Mouse (Mus musculus) cerebellum, adult 18-20 months (tissue): Measurements from ENCODE around the gene Pipox.
A peak's percentile ranks its signal among the peaks of the same experiment; 100 is the strongest.

ENCODE experiments used
- DNase-seq, 2 experiments: peaks; one replicate each; pipeline ENCODE4 v3.0.0; 2021

The Pipox gene

GRCm38 (mm10) chr11:77843906-77844200 is 50.0 kb downstream of the Pipox start:
- no peak for DNase-seq

DNA sequence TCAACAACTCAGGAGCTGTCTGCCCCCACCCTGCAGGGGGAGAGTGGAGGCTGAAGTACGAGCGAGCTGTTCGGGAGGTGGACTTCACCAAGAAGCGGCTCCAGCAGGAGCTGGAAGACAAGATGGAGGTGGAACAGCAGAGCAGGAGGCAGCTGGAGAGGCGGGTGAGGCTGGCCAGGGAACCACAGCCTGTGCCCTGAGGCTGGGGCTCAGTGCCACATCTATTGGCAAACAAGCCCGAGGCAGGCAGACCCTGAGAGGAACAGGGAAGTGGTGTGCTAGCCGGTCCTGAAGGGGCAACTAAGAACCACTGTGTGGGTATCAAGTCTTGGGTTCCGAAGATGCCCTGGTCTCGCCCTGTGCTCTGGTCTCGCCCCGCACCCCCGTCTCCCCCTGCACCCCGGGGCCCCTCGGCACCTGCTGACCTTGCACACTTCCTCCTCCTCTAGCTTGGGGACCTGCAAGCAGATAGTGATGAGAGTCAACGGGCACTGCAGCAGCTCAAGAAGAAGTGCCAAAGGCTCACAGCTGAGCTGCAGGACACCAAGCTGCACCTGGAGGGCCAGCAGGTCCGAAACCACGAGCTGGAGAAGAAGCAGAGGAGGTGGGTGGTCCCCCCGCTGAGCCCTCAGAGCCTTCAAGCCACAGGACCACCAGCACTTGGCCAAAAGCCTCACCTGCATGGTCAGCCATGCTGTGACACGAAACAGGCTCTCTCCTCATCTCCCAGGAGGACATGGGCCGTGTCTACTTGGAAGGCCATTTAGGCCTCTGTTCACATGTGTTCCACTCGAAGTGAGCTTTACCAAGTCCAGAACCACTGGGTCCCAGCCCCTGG is 50.6 kb downstream of the Pipox start:
- no peak for DNase-seq

- peak; percentile 87 to 89 for DNase-seq
Observed at GRCm38 (mm10) chr11:77840523-77841245, 53.2 kb downstream of the Pipox start.

DNA sequence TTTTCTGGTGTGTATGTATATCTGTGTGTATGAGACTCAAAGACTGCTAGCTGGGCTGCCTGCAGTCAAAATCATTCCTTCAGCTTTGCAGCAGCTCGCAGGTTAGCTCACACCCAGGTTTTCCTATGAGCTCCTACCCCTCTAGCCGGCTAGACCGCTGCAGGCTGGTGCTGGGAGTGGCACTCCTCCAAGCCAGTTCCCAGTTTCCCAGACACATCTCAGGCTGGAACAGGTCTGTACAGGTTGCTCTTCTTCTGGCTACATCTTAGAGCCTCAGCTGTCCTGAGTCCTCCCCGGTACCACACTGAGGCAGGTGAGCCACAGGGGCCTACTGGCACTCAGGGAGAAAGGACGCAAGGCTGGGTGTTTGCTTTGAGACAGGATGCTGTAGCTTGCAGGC is 56.0 kb downstream of the Pipox start:
- DNase-seq = no peak

GRCm38 (mm10) chr11:77836751-77837150 is 57.1 kb downstream of the Pipox start:
- no peak for DNase-seq

DNA sequence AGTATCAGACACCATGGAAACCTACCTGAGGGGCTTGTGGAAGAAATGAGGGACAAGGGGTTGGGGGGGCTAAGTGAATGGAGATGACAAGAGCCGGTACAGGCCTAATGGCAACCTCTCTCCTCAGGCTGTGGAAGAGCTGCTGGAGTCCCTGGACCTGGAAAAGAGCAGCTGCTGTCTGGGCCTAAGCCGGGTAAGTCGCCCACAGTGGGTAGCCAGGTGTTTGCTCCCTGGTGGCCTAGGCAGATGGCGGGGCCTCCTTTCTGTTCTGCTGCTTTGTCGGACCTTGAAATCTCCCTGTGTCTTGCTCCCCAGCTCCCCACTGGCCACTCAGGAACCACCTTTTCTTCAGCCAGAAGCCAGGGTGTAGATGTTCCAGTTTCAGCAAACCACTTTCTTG is 57.6 kb downstream of the Pipox start:
- DNase-seq = no peak

DNA sequence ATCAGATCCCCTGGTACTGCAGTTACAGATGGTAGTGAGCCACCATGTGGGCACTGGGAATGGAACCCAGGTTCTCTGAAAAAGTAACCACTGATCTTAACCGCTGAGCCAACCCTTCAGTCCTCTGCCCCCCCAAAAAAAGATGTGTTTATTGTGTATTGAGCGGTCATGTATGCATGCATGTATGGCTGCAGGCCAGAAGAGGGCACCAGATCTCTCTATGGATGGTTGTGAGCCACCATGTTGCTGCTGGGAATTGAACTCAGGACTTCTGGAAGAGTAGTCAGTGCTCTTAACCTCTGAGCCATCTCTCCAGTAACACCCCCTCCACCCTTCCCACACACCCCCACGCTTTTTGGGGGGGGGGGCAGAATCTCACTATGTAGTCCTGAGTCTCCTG is 58.8 kb downstream of the Pipox start:
- DNase-seq = no peak

DNA sequence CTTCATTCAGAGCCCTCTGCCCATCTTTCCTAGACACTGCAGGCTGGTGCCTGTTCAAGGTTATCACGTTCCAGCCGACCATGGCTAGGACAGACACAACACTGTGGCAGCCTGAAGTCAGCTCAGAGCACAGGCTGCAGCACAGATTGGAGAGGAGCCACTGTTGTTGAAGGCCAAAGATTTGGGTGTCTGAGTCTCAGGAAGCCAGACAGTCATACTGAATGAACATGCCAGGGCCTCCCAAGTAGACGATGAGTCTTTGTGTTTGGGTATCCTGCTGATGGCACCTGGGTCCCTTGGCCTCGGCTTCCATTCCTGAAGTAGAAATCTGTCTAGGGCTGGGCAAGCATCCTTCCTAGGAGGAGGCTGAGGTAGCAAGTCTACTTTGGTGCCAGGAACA is 61.4 kb downstream of the Pipox start:
- no peak for DNase-seq

DNA sequence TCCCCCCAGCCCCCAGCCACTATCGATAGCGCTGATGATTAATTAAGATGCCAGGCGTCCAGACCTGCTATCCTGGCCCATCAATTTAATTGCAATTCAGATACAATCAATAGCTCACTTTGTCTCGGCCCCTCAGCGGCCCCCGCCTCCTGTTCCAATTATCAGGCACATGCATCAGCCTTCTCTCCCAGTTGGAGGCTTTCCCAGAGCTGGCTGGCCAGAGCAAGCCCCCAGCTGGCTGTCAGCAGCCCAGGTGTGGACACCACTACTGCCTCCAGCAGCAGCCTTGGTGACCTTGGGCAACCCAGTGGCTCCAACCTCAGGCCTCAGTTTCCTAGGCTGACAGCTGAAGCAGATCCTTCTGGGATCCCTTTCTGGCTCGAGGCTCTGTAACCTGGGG is 63.0 kb downstream of the Pipox start:
- DNase-seq = no peak
